Mouse (Mus musculus) thymus, postnatal 36 days (tissue): ENCODE results near the gene Prkg1.
A peak's percentile ranks its signal among the peaks of the same experiment; 100 is the strongest.

ENCODE experiments used
- DNase-seq, 2 experiments: peaks; one replicate each; pipeline ENCODE4 v3.0.0; 2022; ENCODE audit warnings: mixed read lengths in 2 of 2

Gene Prkg1

DNA sequence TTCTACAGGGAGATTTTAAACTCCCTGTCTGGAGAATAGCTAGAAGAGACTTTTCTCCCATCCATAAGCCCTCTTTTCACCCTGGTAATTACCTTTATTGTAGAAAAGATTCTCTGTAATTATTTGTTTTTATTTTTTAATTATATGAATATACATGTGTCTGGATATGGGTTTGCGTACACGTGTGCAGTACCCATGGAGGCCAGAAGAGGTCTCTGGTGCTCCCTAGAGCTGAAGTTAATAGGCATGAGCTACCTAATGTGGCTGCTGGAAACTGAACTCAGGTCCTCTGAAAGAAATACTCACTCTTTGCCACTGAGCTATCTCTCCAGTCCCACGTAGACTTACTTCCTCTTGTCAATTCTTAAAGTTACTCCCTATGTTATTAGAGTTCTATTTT lies 937.0 kb downstream of the Prkg1 start:
- peak; percentile 4 to 6 for DNase-seq

DNA sequence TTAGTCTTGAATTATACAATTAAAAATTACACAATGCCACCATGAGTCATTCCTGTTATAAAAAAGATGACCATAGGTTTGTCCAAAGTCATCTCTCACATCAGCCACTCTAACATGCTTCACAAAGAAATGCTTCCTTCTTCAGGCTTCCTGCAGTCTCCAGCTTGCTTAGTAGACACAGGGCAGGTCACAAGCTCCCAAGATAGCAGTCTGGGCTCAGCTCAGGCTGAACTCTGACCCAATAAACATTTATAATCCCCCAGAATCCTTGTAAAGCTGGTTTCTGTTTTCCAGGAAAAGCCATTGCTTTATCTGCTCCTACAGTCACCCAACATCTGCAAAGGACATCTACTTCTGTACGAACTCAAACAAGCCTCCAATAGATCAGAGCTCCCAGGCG lies 938.7 kb downstream of the Prkg1 start:
- no peak for DNase-seq

DNA sequence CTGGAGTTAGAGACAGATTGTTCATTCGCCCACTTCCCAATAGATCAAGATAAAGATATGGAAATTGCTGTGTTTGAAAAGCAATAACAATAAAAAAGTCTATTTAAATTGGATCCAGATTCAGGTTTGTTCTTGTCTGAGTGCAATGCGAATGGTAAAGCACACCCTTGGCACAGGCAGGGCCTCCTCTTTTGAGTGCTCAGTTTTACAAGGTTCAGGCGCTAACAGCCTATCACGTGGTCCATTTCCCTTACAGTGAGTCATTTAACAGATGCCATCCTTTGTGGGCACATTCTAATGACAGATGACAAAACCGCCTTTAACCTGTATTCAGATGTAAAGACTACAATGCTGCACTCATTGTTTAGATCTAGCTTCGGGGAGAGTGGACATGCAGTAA lies 949.2 kb downstream of the Prkg1 start:
- DNase-seq, result no peak

DNA sequence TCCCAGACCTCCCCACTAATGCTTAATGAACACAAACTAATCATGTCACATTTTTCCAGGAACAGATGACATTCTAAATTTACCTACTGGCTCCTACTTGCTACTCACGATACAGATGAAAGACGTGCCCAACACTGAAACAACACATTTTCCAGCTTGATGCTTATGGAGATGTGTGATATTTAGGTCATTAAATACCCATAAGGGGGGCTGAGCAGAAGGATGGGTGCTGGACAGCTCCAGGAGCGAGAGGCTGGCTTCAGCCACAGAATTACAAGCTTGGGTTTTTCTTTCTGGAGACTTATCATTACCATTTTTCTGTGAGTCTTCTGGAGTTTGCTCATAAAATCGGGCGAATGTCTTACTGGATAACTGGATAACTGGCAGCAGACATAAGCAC lies 958.6 kb downstream of the Prkg1 start:
- no peak for DNase-seq

DNA sequence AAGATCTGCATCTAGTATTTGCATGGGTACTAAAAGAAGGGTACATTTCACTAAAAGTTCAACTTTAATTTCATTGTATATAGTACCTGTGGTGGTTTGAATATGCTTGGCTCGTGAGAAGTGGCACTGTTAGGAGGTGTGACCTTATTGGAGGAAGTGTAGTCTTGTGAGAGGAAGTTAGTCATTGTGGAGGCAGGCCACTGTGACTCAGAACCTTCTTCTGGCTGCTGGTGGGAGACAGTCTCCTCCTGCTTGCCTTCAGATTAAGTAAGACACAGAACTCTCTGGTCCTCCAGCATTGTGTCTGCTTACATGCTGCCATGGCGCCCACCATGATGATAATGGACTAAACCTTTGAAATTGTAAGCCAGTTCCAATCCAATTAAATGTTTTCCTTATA lies 984.0 kb downstream of the Prkg1 start:
- DNase-seq, result no peak

DNA sequence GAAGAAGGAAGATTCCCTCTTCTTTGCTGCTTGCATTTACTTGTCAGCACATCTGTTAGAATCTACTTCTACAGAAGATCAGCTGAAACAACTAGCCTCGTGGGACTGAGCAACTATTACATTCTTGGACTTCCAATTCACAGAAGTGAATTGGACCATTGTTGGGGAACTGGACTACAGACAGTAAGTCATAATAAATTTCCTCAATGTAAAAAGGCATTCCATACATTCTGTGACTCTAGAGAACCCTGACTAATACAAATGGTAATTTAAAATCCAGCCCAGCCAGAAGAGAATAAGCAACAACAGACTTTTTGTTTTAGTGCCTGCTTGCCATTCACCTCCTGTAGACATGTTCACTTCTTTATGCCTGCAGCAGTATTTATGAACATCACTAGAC lies 996.5 kb downstream of the Prkg1 start:
- DNase-seq, result no peak

DNA sequence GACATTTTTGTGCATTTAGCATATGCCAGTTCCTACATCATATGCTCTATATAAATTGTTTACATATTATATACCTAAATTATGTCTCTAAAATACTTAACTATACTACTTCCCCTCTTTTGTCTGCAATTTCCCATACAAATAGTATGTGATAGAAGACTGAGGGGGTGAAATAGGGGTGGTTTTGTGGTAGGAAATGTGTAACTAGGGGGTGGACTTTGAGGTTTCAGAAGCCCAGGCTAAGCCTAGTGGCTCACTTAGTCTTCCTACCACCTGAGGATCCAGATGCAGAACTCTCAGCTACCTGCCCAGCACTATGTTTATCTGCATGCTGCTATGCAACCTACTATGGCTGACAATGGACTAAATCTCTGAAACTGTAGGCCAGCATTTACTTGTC lies 1020.4 kb downstream of the Prkg1 start:
- no peak for DNase-seq

DNA sequence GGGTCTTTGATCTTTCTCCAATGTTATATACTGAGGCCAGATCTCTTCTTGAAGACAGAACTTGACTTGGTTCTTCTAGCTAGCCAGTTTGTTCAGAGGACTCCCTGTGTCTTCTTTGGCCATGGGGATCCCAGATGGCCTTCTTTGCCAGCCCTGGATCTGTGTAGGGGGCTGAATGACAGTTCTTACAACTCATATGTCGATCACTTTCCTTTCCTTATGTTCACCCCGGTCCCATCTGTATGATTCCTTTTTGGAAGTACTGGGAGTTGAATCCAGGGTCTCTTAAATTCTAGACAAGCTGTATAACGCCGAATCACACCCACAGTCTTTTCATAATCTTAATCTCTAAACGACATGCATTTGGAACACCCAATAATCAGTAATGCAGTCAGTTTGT lies 1065.7 kb downstream of the Prkg1 start:
- no peak for DNase-seq

DNA sequence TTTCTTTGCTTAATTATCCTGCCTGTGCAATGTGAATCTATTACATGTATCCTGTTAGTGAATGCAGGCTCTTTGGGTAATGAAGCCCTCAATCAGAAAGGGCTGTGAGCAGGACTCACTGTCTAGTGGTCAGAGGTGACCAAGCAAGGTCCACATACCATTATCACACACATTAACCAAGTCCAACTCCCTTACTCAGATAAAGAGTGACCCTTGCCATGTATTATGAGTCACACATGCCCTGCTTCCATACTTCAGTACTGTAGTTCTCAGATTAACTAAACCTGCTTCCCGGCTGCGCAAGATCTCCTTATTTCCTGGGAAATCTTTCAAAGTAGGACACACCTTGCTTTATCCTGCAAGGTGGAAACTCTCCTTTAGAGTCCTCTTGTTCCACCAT lies 1073.6 kb downstream of the Prkg1 start:
- no peak for DNase-seq

DNA sequence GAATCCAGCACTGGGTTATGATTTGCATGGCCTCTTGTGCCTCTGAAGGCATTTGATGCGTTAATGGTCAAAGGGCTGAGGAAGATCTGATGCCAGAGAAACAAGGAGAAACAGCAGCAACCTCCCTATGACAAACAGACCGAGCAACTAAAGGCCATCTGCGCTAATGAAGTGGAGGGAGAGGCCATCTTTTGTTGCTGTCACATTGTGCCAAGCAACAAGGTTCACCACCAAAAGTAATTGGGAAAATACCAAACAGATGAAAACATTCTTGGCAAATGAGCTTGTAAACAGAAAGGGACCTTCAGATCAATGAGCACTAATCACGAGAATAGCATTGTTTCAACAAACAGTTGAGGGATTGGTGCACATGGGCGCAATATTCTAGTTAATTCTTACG lies 1074.1 kb downstream of the Prkg1 start:
- DNase-seq, result no peak

DNA sequence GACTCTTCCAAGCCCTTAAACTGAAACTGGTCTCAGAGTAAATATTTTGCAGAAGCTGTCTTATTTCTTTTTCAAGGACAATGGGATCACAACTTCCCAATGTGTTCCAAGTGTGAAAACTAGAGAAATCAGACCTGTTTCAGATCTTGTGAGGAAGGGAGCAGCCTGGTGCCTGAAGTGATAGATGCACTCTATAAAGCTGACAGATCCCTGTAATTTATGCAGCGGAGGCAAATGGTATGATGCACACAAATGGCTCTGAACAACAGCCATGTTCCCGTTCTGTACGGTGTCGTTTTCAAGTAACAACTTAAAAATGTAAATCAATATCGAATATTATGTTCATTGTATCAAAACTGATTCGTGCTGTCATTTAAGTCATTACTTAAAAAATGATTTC lies 1076.9 kb downstream of the Prkg1 start:
- no peak for DNase-seq

DNA sequence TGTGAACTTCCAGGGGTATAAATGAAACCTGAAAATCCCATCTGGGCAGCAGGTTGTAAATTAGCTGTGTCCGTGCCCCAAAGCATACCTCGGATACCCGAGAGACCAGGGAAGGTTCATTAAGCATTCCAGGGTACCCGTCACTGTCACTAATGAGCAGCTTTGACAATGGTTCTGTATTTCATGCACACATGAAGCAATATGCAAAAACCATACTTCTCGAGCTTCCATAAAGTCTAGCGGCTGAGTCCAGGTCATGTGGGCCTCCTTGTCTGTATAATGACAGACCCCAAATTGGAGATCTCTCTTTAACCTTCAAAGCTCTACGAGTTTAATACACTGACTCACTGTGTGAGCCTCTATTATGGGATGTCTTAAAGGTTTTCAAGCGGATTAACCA lies 1088.5 kb downstream of the Prkg1 start:
- no peak for DNase-seq

DNA sequence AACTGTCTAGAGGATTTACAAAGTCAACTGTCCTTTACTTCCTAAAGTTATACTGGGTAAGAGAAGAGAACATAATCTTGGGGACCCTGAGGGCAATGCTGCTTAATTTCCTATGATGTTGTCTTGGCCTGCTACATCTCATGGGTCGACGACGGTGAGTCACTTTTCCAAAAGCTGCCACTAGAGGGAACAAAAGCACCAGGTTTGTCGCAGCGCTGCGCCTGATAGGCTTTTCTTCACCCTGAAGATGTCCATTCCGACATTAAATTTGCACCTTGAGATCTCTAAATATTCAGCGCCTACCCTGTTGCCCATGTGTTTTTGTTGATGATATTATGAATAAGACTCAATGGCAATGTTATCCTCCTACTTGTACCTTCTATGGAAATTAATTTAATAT lies 1100.6 kb downstream of the Prkg1 start:
- peak; percentile 3 to 9 for DNase-seq

DNA sequence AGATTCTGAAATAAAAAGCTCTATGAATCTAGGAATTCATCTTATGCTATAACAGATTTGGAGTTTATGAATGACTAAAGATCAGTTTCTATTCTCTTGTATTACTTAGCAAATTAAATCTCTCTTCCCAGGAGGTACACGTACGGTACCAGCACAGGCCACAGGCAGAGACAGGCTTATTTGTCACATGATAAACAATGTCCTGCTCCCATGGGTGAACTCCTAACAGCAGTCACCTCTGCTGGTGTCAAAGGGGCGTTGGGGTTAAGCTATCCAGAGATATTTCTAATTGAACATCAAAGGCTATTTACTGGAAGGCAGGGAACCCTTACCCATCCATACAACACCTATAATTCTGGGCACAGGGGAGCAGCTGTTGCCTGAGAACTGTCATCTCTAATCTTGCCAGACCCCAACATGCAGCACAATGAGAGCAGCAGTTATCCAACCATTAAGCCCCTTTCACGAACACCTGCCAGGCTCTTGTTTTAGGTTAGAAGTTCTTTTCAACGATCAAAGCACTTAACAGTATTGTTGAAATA lies 1122.1 kb downstream of the Prkg1 start:
- no peak for DNase-seq

DNA sequence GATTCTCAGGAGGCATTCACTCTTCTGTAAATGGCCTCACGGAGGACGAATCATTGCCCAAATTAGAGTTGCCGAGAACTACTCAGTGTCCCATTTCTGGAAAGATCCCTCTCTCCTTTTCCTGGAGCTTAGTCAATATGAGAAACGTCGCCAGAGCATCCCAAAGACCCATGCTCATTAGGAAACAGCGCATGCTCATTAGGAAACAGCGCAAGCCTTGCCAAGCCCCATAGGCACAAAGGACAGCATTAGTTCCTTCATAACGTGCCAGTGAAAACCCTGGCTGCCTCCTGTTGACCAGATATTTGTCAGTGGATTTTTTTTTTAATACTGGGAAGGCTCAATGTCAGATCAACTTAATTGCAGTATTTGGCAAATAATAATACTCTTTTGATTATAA lies 1127.4 kb downstream of the Prkg1 start:
- DNase-seq, result no peak

DNA sequence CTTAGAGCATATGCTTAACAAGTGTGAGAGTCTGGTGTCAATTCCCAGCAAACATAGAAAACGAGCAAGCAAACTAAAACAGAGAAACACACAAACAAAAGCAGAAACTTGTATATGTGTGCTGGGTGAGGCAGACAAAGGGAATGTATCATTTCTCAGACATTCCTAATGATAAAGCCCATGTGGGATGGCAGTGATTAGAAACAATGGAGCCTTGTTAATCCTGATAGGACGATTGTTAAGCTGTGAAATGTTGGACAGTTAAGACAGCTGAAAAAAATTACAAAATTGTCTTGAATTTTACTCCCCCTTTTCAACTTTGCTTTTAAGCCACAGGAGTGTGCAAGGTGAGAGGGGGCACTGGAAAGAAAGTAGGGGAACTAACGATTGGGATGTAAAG lies 1133.8 kb downstream of the Prkg1 start:
- no peak for DNase-seq

DNA sequence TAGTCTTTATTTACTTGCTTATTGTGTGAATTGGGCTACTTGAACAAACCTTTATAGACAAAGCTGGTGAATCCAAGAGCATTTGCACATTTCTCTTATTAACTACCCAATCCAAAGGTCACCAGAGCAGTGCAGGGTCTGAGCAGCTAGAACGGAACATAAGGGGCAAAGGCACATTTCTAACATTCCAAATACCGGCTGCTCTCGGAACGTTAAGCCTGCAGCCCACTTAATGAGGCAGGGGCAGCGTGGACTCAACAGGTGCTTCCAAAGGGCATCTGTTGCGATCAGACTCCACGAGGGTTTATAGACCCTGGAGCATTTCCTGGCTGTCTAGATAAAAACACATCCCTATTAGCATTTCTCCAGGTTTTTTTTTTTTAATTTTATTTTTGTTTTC lies 1138.8 kb downstream of the Prkg1 start:
- no peak for DNase-seq

DNA sequence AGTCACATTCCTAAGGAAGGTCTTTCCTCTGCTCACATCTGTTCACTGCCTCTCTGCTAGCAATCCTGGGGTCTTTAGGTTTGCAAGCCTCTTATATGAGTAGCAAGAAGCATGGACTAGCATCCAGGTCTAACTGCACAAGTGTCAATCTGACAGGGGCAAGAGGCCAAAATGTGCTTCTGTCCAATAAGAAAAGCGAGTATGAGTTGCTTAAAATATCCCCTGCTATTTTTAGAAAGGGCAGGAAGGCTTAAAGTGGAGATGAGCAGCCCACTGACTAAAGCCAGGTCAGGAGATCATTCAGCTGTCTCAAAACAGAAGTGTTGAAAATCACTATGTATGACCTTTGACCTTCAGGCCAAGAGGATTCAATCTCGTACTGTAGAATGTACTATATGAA lies 1139.4 kb downstream of the Prkg1 start:
- no peak for DNase-seq

DNA sequence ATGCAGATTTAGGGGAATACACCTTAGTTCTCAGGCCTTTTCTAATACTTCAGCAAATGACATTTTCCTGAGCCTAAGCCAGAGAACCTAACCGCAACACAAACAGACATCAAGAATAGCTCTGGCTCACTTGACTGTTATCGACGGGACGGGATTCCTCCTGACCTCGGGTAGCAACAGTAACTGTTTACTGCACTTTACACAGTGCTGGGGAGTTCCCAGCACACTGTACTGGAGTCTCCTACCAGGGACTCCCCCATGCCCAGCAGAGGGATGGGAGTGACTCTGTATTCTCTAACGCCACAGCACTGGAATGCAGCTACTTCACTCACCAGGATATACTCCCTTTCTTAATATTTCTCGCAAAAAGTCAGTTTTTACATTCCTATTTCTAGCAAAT lies 1141.2 kb downstream of the Prkg1 start:
- DNase-seq, result no peak

DNA sequence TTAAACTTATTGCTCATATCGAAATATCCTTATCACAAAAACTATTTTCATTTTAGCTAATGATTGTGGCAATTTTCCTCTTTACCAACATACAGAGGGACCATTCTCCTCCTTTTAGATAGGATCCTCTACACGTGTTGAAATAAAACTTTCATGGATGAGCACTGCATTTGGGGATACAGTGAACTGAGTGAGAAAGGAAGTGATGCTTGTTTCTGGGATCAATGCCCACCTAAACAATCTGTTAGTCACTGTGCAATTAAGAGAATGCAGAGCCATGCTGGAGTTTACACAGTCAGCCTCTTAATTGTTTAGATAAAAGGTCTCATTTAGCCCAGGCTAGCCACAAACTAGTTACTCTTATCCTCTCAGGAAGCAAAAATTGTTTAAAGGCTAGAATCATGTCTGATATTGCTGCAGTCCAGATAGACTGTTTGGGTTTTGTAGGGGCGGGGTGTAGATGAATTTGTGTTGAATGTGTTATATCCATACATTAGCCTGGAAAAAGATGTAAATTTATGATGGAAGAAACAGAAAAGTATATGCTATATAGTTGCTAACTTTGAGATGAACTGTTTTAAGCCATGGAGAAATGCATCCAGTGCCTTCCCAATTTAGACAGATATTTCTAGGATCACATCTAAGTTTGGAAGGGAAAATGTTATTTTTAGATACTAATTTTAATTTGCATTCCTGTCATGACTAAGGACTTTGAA lies 1151.5 kb downstream of the Prkg1 start:
- DNase-seq, result no peak

DNA sequence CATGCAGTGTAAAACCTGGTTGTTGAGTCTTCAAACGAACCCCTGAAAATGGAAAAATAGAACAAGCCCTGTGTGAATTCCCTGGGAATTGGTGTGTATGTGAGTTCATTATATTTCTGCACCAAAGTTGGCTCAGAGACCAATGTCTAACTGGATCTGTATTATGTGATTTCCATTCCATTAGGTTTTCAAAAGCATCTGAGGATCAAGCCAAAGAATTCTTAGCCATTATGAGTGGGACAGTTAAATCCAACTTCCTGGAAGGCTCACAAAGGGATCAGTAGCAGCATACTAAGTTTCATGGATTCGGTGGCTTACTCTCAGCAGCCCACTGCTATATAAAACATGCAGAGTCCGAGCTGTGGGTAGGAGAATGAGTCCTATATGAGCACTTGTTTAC lies 1178.5 kb downstream of the Prkg1 start:
- no peak for DNase-seq

DNA sequence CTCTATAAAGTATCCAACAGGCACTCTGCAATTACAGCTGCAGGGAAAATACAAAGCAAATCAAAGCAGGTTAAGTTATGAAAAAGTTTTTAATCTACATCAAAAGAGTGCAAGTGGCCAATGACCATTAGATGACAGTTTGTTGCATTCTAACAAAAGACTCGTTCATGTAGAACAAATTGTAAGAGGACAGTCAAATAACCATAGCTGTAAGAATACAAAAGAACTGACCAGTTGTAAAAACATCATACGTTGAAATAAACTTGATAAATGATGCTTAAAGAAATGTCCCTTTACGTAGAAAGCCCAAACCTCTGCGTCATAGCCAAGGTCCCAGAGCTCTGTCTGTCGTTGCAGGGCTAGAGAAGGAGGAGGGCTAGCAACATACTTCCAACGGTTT lies 1200.3 kb downstream of the Prkg1 start:
- no peak for DNase-seq

DNA sequence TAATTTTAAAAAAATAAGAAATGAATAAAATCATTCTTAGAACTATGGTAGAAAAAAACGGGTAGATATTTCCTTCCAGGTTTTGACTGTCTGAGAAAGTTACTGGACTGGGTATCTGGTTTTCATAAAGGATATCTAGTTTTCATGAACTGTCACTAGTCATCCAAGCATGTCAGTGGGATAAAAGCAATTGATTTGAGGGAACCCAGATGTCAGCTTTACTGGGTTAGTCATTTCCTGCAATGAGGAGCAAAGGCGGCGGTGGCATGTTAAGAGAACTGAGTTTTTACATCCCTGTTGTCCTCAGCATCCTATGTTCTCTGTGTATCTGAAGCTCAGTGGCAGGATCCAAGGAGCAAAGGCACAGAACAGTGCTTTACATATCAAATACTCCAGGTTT lies 1201.0 kb downstream of the Prkg1 start:
- DNase-seq, result no peak

DNA sequence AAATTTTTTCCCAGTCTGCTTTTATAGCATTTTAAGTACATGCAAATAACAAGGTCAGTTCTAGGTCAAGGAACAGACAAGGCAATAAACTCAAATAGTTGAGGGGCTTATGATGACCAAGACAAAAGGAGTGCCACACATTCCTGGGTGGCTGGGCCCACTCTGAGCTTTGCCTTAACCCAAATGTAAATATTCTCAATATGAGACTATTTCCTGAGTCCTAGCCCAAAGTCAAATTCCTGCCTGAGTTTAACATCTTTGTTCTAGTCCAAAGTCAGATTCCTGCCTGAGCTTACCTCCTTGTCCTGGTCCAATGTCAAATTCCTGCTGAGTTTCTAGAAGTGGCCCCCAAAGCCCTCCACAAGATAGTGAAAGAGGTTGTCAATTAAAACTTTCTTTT lies 1206.8 kb downstream of the Prkg1 start:
- DNase-seq, result no peak

DNA sequence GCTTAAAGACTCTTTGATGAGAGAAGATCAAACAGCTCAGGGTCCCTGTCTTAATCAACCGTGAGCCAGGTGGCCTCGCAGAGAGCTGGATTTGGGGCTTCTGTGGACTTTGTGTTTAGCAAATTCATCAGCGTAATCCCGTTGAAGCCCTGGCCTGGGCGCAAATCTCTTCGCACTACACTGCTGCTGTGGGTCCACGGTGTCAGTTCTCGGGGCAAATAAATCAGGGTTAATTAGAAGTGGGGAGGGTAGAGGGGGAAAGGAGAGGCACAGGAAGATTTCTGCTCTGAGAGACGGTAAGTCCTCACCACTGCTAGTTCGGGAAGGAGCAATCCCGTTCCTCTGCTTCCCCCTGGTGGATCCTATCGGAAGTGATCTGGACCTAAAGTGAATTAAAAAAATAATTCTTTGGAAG lies 1210.4 kb downstream of the Prkg1 start:
- peak; percentile 21 to 30 for DNase-seq
